Mouse (Mus musculus) layer of hippocampus, adult 2 months (tissue): ENCODE measurements around the gene Zfp644. TPM values are rescaled to one million over a fixed set of nuclear protein-coding genes. Genes with fewer than 3 reads are reported as not detected.
A peak's percentile ranks its signal among the peaks of the same experiment; 100 is the strongest.

Experiments used
- DNase-seq, 2 experiments: peaks; one replicate each; pipeline ENCODE4 v3.0.0; 2022; ENCODE audit warnings: low spot score in 2 of 2
- H3K27ac ChIP-seq: fragments of 200-600 bp; 2 replicates; pipeline ENCODE4 v1.8.1; 2022
- H3K4me3 ChIP-seq: fragments of 200-600 bp; 2 replicates; pipeline ENCODE4 v1.8.1; 2022; ENCODE audit warnings: mild to moderate bottlenecking
- CTCF ChIP-seq: fragments of 200-600 bp; conservative IDR thresholded peaks from 2 replicates; pipeline ENCODE4 v1.8.1; 2022; ENCODE audit warnings: antibody characterized with exemption, mild to moderate bottlenecking, moderate library complexity
- long read RNA-seq, 2 experiments: library from polyadenylated mRNA; stranded (forward); transcript quantifications; one replicate each; pipeline ENCODE4 v2.0.0; 2021; ENCODE audit warnings: borderline mapping rate in 2 of 2
- total RNA-seq, 2 experiments: library from RNA; stranded (reverse); gene quantifications; 2 replicates each; pipeline ENCODE4 v1.2.3; 2021

The Zfp644 gene
- 100 to 1,000 TPM; 104 TPM for total RNA-seq
- long read RNA-seq, experiment 1, full-length matches to known transcripts = 2 of 22 reads
- long read RNA-seq, experiment 1, partial matches to known transcripts = 5 of 22 reads
- long read RNA-seq, experiment 1, other reads (novel, unspliced or antisense) = 15 of 22 reads
- long read RNA-seq, experiment 2, full-length matches to known transcripts = 1 of 31 reads
- long read RNA-seq, experiment 2, partial matches to known transcripts = 5 of 31 reads
- long read RNA-seq, experiment 2, other reads (novel, unspliced or antisense) = 25 of 31 reads

GRCm38 (mm10) chr5:106696396-106697337 is at the start of gene Zfp644:
Gene Zfp644, minus strand, starts transcription at chr5:106697287.
- Histone ChIP-seq H3K4me3 (peak within 1 kb of the TSS; percentile 95), H3K27ac (peak within 1 kb of the TSS; percentile 100)
- no peak; the same call in none of the 2 replicates for TF ChIP-seq CTCF
- peak; percentile 88 to 90 for DNase-seq

GRCm38 (mm10) chr5:106739716-106740115 is 42.6 kb upstream of the Zfp644 start:
- no peak overlapping the region for H3K27ac ChIP-seq
- DNase-seq = no peak
- no peak for TF ChIP-seq CTCF
- no peak overlapping the region for H3K4me3 ChIP-seq

- no peak for TF ChIP-seq CTCF
- no peak overlapping the region for H3K27ac ChIP-seq
- H3K4me3 ChIP-seq = no peak overlapping the region
- no peak for DNase-seq
These were observed 26.4 kb upstream of the Zfp644 start for GRCm38 (mm10) chr5:106723487-106723886.

GRCm38 (mm10) chr5:106722771-106723170 is 25.7 kb upstream of the Zfp644 start:
- TF ChIP-seq CTCF = no peak
- H3K4me3 ChIP-seq = no peak overlapping the region
- DNase-seq = no peak
- no peak overlapping the region for H3K27ac ChIP-seq

GRCm38 (mm10) chr5:106711870-106712277 is 14.8 kb upstream of the Zfp644 start:
- peak in 1 of 2 experiments; percentile 57 for DNase-seq
- Histone ChIP-seq H3K27ac (no peak overlapping the region; the same call in 1 of the 2 replicates), H3K4me3 (no peak overlapping the region)
- TF ChIP-seq CTCF = no peak

- no peak for TF ChIP-seq CTCF
- H3K27ac ChIP-seq = no peak overlapping the region
- DNase-seq = no peak
- H3K4me3 ChIP-seq = no peak overlapping the region
These were observed 14.2 kb upstream of the Zfp644 start for GRCm38 (mm10) chr5:106711220-106711726.

GRCm38 (mm10) chr5:106710611-106711010 is 13.5 kb upstream of the Zfp644 start:
- Histone ChIP-seq H3K4me3 (no peak overlapping the region), H3K27ac (no peak overlapping the region)
- TF ChIP-seq CTCF = no peak
- no peak for DNase-seq

GRCm38 (mm10) chr5:106710085-106710409 is 13.0 kb upstream of the Zfp644 start:
- H3K27ac ChIP-seq = no peak overlapping the region
- H3K4me3 ChIP-seq = no peak overlapping the region
- no peak for TF ChIP-seq CTCF
- DNase-seq = no peak

- H3K4me3 ChIP-seq = no peak overlapping the region
- H3K27ac ChIP-seq = no peak overlapping the region
- no peak for DNase-seq
- no peak for TF ChIP-seq CTCF
These were observed 12.4 kb upstream of the Zfp644 start for GRCm38 (mm10) chr5:106709388-106710084.

GRCm38 (mm10) chr5:106706363-106706762 is 9.3 kb upstream of the Zfp644 start:
- Histone ChIP-seq H3K27ac (no peak overlapping the region), H3K4me3 (no peak overlapping the region)
- no peak for DNase-seq
- TF ChIP-seq CTCF = no peak

GRCm38 (mm10) chr5:106705162-106705561 is 8.1 kb upstream of the Zfp644 start:
- no peak for TF ChIP-seq CTCF
- DNase-seq = no peak
- Histone ChIP-seq H3K4me3 (no peak overlapping the region), H3K27ac (no peak overlapping the region)

GRCm38 (mm10) chr5:106695681-106696395 is 1.2 kb downstream of the Zfp644 start:
- no peak for TF ChIP-seq CTCF
- Histone ChIP-seq H3K27ac (peak overlapping the region; percentile 100), H3K4me3 (peak overlapping the region; percentile 95)
- peak in 1 of 2 experiments; percentile 42 for DNase-seq
